Mouse (Mus musculus) gastrocnemius, adult 8-10 months (tissue): ENCODE data around the gene Wars. TPM values are rescaled to one million over a fixed set of nuclear protein-coding genes. Genes with fewer than 3 reads are reported as not detected.
"Not testable (repeated sequence)": the region's sequence is repeated elsewhere in the genome, so short reads cannot be mapped to it uniquely, and the experiment has no call there.

ENCODE experiments used
- DNase-seq, 2 experiments: peaks; one replicate each; pipeline ENCODE4 v3.0.0; 2022; ENCODE audit warnings: low spot score in 2 of 2
- total RNA-seq, 4 experiments: library from RNA; stranded (reverse); gene quantifications; 2 replicates each; pipeline ENCODE4 v1.2.4; 2022

The Wars gene
- total RNA-seq, 4 experiments from 2014 or later: 26.4 to 28.7 (median 28.0) TPM

GRCm38 (mm10) chr12:108857589-108858184 is 36.3 kb downstream of the Wars start:
- DNase-seq: no peak

GRCm38 (mm10) chr12:108857109-108857508 is 36.9 kb downstream of the Wars start:
- DNase-seq: no peak

- no peak for DNase-seq
These were observed 37.8 kb downstream of the Wars start for GRCm38 (mm10) chr12:108856186-108856585.

GRCm38 (mm10) chr12:108855081-108855480 is 38.9 kb downstream of the Wars start:
- DNase-seq: no peak

- no peak for DNase-seq
These were observed 41.2 kb downstream of the Wars start for GRCm38 (mm10) chr12:108852822-108853221.

GRCm38 (mm10) chr12:108850886-108851285 is 43.1 kb downstream of the Wars start:
- no peak for DNase-seq

GRCm38 (mm10) chr12:108850129-108850528 is 43.8 kb downstream of the Wars start:
- no peak for DNase-seq

- DNase-seq: no peak
These were observed 44.4 kb downstream of the Wars start for GRCm38 (mm10) chr12:108849488-108850022.

- DNase-seq: not testable (repeated sequence)
These were observed 45.9 kb downstream of the Wars start for GRCm38 (mm10) chr12:108848033-108848432.

- DNase-seq: no peak
These were observed 51.3 kb downstream of the Wars start for GRCm38 (mm10) chr12:108842663-108843062.

GRCm38 (mm10) chr12:108841181-108841580 is 52.8 kb downstream of the Wars start:
- no peak for DNase-seq

- no peak for DNase-seq
These were observed 57.3 kb downstream of the Wars start for GRCm38 (mm10) chr12:108836722-108837121.

- peak; percentile 97 to 98 for DNase-seq
These were observed 58.0 kb downstream of the Wars start, which contains the start of the genes Slc25a29 and Slc25a47 for GRCm38 (mm10) chr12:108835840-108836409. Slc25a29 (minus strand) TSS chr12:108835883. Slc25a47 (plus strand) TSS chr12:108836046.

- DNase-seq: no peak
These were observed 58.6 kb downstream of the Wars start for GRCm38 (mm10) chr12:108835208-108835839.

GRCm38 (mm10) chr12:108834786-108835185 is 59.2 kb downstream of the Wars start:
- DNase-seq: no peak

- no peak for DNase-seq
These were observed 59.6 kb downstream of the Wars start for GRCm38 (mm10) chr12:108834337-108834736.

GRCm38 (mm10) chr12:108833408-108833807 is 60.6 kb downstream of the Wars start:
- no peak for DNase-seq

- DNase-seq: peak in 1 of 2 experiments; percentile 57
These were observed 61.1 kb downstream of the Wars start for GRCm38 (mm10) chr12:108832851-108833250.

- DNase-seq: peak; percentile 63 to 64
These were observed 61.9 kb downstream of the Wars start for GRCm38 (mm10) chr12:108831966-108832643.

- no peak for DNase-seq
These were observed 63.6 kb downstream of the Wars start for GRCm38 (mm10) chr12:108830358-108830757.

GRCm38 (mm10) chr12:108829636-108830035 is 64.3 kb downstream of the Wars start:
- no peak for DNase-seq

- DNase-seq: peak in 1 of 2 experiments; percentile 41
These were observed 66.3 kb downstream of the Wars start for GRCm38 (mm10) chr12:108827641-108828040.
